Comparison of ENCODE assay signal across 9 mouse cellular contexts in genomic region chr9:43205343-43206021, GRCm38 (mm10). TPM values are rescaled to one million over a fixed set of nuclear protein-coding genes. Genes with fewer than 3 reads are reported as not detected.
DNase-seq lines count a peak whose midpoint lies in the region; ATAC-seq and TF ChIP-seq lines count a peak whose summit lies in the region.
"Had no signal": no experiment of that assay in that cellular context is flagged by ENCODE, and none has a peak within 500 bp of the region (broad histone marks: within the 10 kb centered on the region; RNA-seq: fewer than 3 reads in every experiment).

No protein-coding gene starts in this region.

- peaks cover 27% of the 10 kb centered on the region for H3K4me1 ChIP-seq in embryonic facial prominence, embryonic 15.5 days
- H3K4me1 ChIP-seq in intestine, embryonic 16.5 days (ENCODE audit: control insufficient read depth, insufficient read depth, low read length): peaks cover 21% of the 10 kb centered on the region
- H3K4me1 ChIP-seq in neural tube, embryonic 15.5 days: peaks cover 18% of the 10 kb centered on the region

- peaks cover 28% of the 10 kb centered on the region for H3K27me3 ChIP-seq in embryonic facial prominence, embryonic 15.5 days
- H3K27me3 ChIP-seq in intestine, embryonic 16.5 days (replicated peaks; ENCODE audit: control insufficient read depth, insufficient read depth, low read length): peaks cover 11% of the 10 kb centered on the region
- H3K27me3 ChIP-seq in neural tube, embryonic 15.5 days (replicated peaks): peaks cover 55% of the 10 kb centered on the region

- TF ChIP-seq CTCF in left cerebral cortex, adult 2 months (IDR thresholded peaks at IDR 0.05): no peak; the same call in none of the 2 replicates

- peak overlapping the region; percentile 5; the same call in 1 of the 2 replicates for H3K4me3 ChIP-seq in left cerebral cortex, adult 2 months
- H3K4me3 ChIP-seq in embryonic facial prominence, embryonic 15.5 days (replicated peaks): peak overlapping the region; percentile 46
- H3K4me3 ChIP-seq in intestine, embryonic 16.5 days (ENCODE audit: low read length): peak overlapping the region; percentile 47
- peak overlapping the region; percentile 31 for H3K4me3 ChIP-seq in neural tube, embryonic 15.5 days (replicated peaks)

- ATAC-seq in embryonic facial prominence, embryonic 15.5 days (ENCODE audit: insufficient number of reproducible peaks, low FRiP score, low TSS enrichment, low read depth): no peak
- ATAC-seq in intestine, embryonic 16.5 days: peak; percentile 56
- no peak for ATAC-seq in neural tube, embryonic 15.5 days (ENCODE audit: low FRiP score)

- peak overlapping the region; percentile 79 for H3K4me2 ChIP-seq in embryonic facial prominence, embryonic 15.5 days (replicated peaks)
- peak overlapping the region; percentile 88 for H3K4me2 ChIP-seq in intestine, embryonic 16.5 days (ENCODE audit: low read depth, low read length)
- H3K4me2 ChIP-seq in neural tube, embryonic 15.5 days: peak overlapping the region; percentile 64

- DNase-seq in left cerebral cortex, adult 2 months (ENCODE audit: extremely low spot score in 1 of 2, low spot score in 2 of 2): no peak
- DNase-seq in left cerebral cortex, adult 11 months (ENCODE audit: low spot score): no peak
- DNase-seq in gastrocnemius, postnatal 10 days: no peak
- DNase-seq in adrenal gland, postnatal 14 days: no peak
- DNase-seq in cerebellum, postnatal 36 days: no peak

- 2% methylated on average over 41 of the region's 41 CpGs for WGBS in embryonic facial prominence, embryonic 15.5 days
- 3% methylated on average over 41 of the region's 41 CpGs for WGBS in intestine, embryonic 16.5 days
- WGBS in neural tube, embryonic 15.5 days: 2% methylated on average over 41 of the region's 41 CpGs

- no peak overlapping the region for H3K27ac ChIP-seq in left cerebral cortex, adult 2 months
- peak overlapping the region; percentile 28; the same call in 1 of the 2 replicates for H3K27ac ChIP-seq in embryonic facial prominence, embryonic 15.5 days (replicated peaks)
- no peak overlapping the region for H3K27ac ChIP-seq in intestine, embryonic 16.5 days (ENCODE audit: low read length)
- no peak overlapping the region for H3K27ac ChIP-seq in neural tube, embryonic 15.5 days (replicated peaks)

- H3K9me3 ChIP-seq in embryonic facial prominence, embryonic 15.5 days (replicated peaks): no peaks in the 10 kb centered on the region
- no peaks in the 10 kb centered on the region for H3K9me3 ChIP-seq in intestine, embryonic 16.5 days (ENCODE audit: control insufficient read depth, low read length)
- no peaks in the 10 kb centered on the region for H3K9me3 ChIP-seq in neural tube, embryonic 15.5 days (replicated peaks)

- no peaks in the 10 kb centered on the region for H3K36me3 ChIP-seq in embryonic facial prominence, embryonic 15.5 days
- no peaks in the 10 kb centered on the region for H3K36me3 ChIP-seq in intestine, embryonic 16.5 days (ENCODE audit: control insufficient read depth, insufficient read depth, low read length)
- H3K36me3 ChIP-seq in neural tube, embryonic 15.5 days: no peaks in the 10 kb centered on the region

- intact Hi-C loops in left cerebral cortex, adult 2 months (cut with DNase I): no loop called here

- 0 out of 2 replicates have a peak overlapping the region, but pooled peaks have one; percentile 6 for H3K9ac ChIP-seq in embryonic facial prominence, embryonic 15.5 days
- H3K9ac ChIP-seq in intestine, embryonic 16.5 days (ENCODE audit: low read depth, low read length): peak overlapping the region; percentile 65
- H3K9ac ChIP-seq in neural tube, embryonic 15.5 days (replicated peaks): no peak overlapping the region; the same call in 1 of the 2 replicates

RNA-seq across cellular contexts. Expression of gene Pou2f3, which starts 4.7 kb away (rescaled TPM):
- total RNA-seq in left cerebral cortex, adult 2 months (2021): under 1 TPM; 0.16 to 0.65 TPM
- polyA plus RNA-seq in embryonic facial prominence, embryonic 15.5 days (2015; fragmentation: Nextera tagmentation; extraction: Ambion mirVana): 11.2 and 12.7 TPM in 2 replicates
- polyA plus RNA-seq in intestine, embryonic 16.5 days (2015; fragmentation: Nextera tagmentation; extraction: Ambion mirVana): 0.24 and 0.34 TPM in 2 replicates
- polyA plus RNA-seq in neural tube, embryonic 15.5 days (2015; fragmentation: Nextera tagmentation; extraction: Ambion mirVana): 0.47 TPM in 1 of 2 replicates, not detected in the other
- under 1 TPM in 1 of 2 experiments, not detected in 1; 0.09 TPM for total RNA-seq in gastrocnemius, postnatal 10 days (2021)
- not detected in 2 replicates for total RNA-seq in adrenal gland, postnatal 14 days (2021)
- total RNA-seq: neutrophil, adult 5-6 weeks had no signal

RNA-seq across cellular contexts. Expression of gene Oaf, which starts 34.2 kb away (rescaled TPM):
- total RNA-seq in left cerebral cortex, adult 2 months (2021): 10 to 100 TPM; 13.3 to 18.0 TPM
- 91.2 and 96.9 TPM in 2 replicates for polyA plus RNA-seq in embryonic facial prominence, embryonic 15.5 days (2015; fragmentation: Nextera tagmentation; extraction: Ambion mirVana)
- polyA plus RNA-seq in intestine, embryonic 16.5 days (2015; fragmentation: Nextera tagmentation; extraction: Ambion mirVana): 11.8 and 44.1 TPM in 2 replicates
- 9.4 and 16.3 TPM in 2 replicates for polyA plus RNA-seq in neural tube, embryonic 15.5 days (2015; fragmentation: Nextera tagmentation; extraction: Ambion mirVana)
- 10 to 100 TPM; 26.2 to 34.2 TPM for total RNA-seq in gastrocnemius, postnatal 10 days (2021)
- total RNA-seq in adrenal gland, postnatal 14 days (2021): 23.4 and 34.9 TPM in 2 replicates
- total RNA-seq: neutrophil, adult 5-6 weeks had no signal
